Mouse (Mus musculus): ENCODE measurements around the gene U2af2. TPM values are rescaled to one million over a fixed set of nuclear protein-coding genes. Genes with fewer than 3 reads are reported as not detected.
A peak's percentile ranks its signal among the peaks of the same experiment; 100 is the strongest.

The U2af2 gene
- total RNA-seq, 4 experiments from 2014 or later: 38.2 to 52.9 (median 47.0) TPM

DNA sequence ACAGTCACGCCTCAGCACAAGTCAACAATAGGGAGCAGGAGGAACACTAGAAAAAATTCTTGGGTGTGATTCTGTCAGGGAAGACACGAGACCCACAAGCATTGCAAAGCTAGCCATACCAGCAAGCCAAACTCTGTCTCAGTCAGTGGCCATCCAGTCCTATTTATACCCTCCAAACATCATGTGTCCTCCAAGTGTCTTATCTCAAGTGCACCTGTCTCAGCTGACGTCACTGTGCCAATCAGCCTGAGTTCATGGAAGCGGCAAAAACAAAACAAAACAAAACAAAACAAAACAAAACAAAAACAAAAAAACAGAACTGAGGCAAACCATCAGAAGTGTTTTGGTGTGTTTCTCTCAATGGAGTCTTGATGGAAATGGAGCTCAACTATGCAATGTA is 46.3 kb downstream of the U2af2 start:
- no peak for DNase-seq (ENCODE audit: low spot score in 2 of 2)

DNA sequence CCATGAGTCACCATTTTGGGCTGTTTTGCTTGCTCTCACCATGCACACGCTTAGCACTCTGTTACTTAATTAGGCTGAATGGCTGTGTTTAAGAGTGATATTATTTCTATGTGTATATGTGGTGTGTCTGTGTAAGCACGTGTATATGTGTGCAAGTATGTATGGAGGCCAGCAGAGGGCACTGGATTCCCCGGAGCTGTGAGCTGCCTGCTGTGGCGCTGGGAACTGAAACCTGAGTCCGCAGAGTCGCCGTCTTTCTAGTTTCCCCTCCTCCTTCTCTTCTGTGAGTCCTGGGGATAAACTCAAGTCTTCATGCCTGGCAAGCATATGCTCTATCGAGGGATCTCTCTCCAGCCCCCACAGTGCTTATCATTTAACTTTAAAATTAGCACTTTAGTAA is 47.4 kb downstream of the U2af2 start:
- DNase-seq (ENCODE audit: low spot score in 2 of 2): no peak

DNA sequence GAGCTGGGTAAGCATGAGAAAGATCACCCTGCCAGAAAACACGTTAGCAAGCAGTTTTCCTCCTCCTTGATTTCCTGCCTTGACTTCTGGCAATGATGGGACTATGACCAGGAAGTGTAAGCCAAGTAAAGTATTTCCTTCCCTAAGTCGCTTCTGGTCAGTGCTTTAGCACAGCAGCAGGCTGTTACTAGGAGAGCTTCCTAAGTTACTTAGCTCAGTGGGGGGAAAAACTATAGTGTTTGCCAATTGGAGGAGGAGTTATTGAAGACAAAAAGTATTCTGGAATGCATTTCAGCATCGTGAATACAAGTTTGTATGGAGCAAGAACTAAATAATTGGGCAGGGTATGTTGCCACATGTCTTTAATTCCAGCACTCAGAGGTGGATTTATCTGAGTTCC is 50.8 kb downstream of the U2af2 start:
- DNase-seq (ENCODE audit: low spot score in 2 of 2): no peak

DNA sequence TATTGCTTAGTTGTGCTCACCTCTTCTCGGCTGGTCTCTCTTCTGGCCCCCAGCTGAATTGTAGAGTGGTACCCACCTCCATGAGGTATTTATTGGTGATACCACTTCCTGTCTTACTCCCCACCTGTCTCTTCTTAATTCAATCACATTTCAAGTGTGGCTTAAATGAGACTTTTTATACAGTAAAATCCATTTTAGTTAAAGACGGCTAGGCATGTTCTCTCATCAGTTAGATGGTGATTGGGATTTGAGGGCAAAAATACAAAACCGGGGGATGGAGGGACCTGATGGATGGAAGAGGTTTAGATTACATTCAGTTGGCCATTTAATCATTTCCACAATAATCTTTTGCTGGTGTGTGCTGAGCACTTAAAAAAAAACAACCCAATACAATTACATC is 54.9 kb downstream of the U2af2 start, which contains the start of gene Rfpl4:
Gene Rfpl4 (minus strand): TSS at position 101 of the 400 bp plus-strand sequence.
- DNase-seq (ENCODE audit: low spot score in 2 of 2): no peak

DNA sequence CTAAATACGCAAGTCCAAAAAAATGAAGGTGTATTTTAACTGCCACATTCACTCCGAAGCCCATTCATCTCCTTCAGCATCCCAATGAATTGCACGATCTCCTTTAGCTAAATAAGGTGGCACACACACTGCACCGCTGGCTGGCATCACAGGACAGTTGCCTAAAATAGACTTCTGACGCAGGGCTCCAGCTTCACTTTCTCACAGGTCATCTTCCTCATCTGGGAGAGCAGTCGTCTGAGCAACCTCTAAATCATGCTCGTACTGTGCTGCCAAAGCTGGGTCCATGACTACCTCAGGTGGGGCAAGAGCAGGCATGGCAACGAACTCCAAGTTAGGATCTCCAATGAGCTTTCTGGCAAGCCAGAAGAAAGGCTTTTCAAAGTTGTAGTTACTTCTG is 63.1 kb downstream of the U2af2 start:
- peak in 1 of 2 experiments; percentile 13 for DNase-seq (ENCODE audit: low spot score in 2 of 2)

DNA sequence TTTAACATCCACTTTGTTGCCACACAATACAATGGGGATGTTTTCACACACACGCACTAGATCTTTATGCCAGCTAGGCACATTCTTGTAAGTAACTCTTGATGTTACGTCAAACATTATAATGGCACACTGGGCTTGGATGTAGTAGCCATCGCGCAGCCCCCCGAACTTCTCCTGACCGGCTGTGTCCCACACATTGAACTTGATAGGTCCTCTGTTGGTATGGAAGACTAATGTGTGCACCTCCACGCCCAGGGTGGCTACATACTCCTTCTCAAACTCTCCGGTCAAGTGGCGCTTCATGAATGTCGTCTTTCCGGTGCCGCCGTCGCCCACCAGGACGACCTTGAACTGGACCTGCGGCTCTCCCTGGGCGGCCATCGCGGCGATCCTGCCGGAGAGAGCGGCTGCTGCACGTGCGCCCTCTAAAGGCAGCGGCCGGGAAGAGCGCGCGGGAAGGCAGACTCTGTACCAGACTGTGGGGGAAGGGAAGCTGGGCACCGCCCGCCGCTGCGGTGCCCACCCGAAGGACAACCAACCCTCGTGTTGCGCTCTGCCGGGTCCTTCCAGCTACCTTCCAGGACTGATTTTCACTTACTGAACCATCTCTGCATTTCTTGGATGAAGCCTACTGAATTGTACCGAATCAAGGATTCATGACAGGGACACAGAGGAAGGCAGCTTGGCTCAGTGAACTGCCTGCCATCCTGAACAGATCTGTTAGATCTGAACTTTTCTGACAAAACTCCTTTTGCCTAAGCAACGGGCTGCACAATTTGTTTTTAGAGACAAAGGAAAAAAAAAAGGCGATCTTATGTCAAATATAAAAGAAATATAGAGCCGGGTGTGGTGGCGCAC is 63.8 kb downstream of the U2af2 start, which contains the start of gene Rasl2-9:
Gene Rasl2-9 (minus strand): TSS at position 402 of the 858 bp plus-strand sequence.
- peak; percentile 41 to 55 for DNase-seq (ENCODE audit: low spot score in 2 of 2)

Small RNA genes lying within 50 kb of the gene (microRNA-seq; reads per million reads assigned to microRNA genes)
- gene Gm26217: not detected

Other genes with a start within 250 kb of the U2af2 start
- gene Ube2s, start 249.6 kb upstream of the U2af2 start, total RNA-seq (2022): 100 to 1,000 TPM in 1 of 4 experiments, 10 to 100 TPM in 3; 92.3 to 102 (median 95.8) TPM
- gene Shisa7, start 217.4 kb upstream of the U2af2 start, total RNA-seq (2022): not detected
- gene Isoc2b, start 191.9 kb upstream of the U2af2 start, total RNA-seq (2022): 1 to 10 TPM; 3.5 to 5.0 (median 3.8) TPM
- 10 to 100 TPM; 23.6 to 32.4 (median 28.2) TPM for gene Isoc2a, start 185.0 kb upstream of the U2af2 start, total RNA-seq (2022)
- under 1 TPM in 3 of 4 experiments, not detected in 1; 0.29 to 0.81 (median 0.48) TPM for gene Gm36210, start 155.6 kb upstream of the U2af2 start, total RNA-seq (2022)
- 10 to 100 TPM in 2 of 4 experiments, 1 to 10 TPM in 2; 8.3 to 10.7 (median 9.7) TPM for gene Zfp628, start 146.9 kb upstream of the U2af2 start, total RNA-seq (2022)
- gene Nat14, start 140.1 kb upstream of the U2af2 start, total RNA-seq (2022): 1 to 10 TPM; 4.2 to 5.2 (median 4.6) TPM
- 1 to 10 TPM; 1.9 to 4.6 (median 2.5) TPM for gene Ssc5d, start 136.4 kb upstream of the U2af2 start, total RNA-seq (2022)
- gene Sbk2, start 97.7 kb upstream of the U2af2 start, total RNA-seq (2022): 10 to 100 TPM; 55.4 to 88.7 (median 62.8) TPM
- gene Sbk3, start 91.0 kb upstream of the U2af2 start, total RNA-seq (2022): 1 to 10 TPM in 3 of 4 experiments, under 1 TPM in 1; 0.58 to 1.6 (median 1.1) TPM
- gene Zfp579, start 66.0 kb upstream of the U2af2 start, total RNA-seq (2022): 1 to 10 TPM; 7.1 to 9.8 (median 8.7) TPM
- gene Zfp524, start 47.7 kb upstream of the U2af2 start, total RNA-seq (2022): 10 to 100 TPM in 2 of 4 experiments, 1 to 10 TPM in 2; 8.3 to 11.7 (median 10.2) TPM
- 10 to 100 TPM; 22.4 to 25.7 (median 24.6) TPM for gene Fiz1, start 47.4 kb upstream of the U2af2 start, total RNA-seq (2022)
- gene Gm44973, start 46.6 kb upstream of the U2af2 start, total RNA-seq (2022): not detected
- gene Zfp865, start 41.8 kb upstream of the U2af2 start, total RNA-seq (2022): 10 to 100 TPM; 12.4 to 16.3 (median 13.7) TPM
- gene Ccdc106, start 41.6 kb upstream of the U2af2 start, total RNA-seq (2022): not detected
- gene 4632433K11Rik, start 28.0 kb upstream of the U2af2 start, total RNA-seq (2022): not detected
- 1 to 10 TPM; 2.3 to 3.0 (median 2.7) TPM for gene Zfp784, start 23.7 kb upstream of the U2af2 start, total RNA-seq (2022)
- gene Zfp580, start 10.6 kb upstream of the U2af2 start, total RNA-seq (2022): 1 to 10 TPM; 1.5 to 3.7 (median 3.1) TPM
- 100 to 1,000 TPM; 164 to 200 (median 181) TPM for gene Epn1, start 18.1 kb downstream of the U2af2 start, total RNA-seq (2022)
- gene Rfpl4, start 54.8 kb downstream of the U2af2 start, total RNA-seq (2022): not detected
- 1 to 10 TPM; 2.1 to 2.9 (median 2.5) TPM for gene Rasl2-9, start 63.8 kb downstream of the U2af2 start, total RNA-seq (2022)
- gene Vmn1r55, start 87.5 kb downstream of the U2af2 start, total RNA-seq (2022): not detected
- not detected for gene Vmn1r56, start 134.6 kb downstream of the U2af2 start, total RNA-seq (2022)
- not detected for gene Vmn1r57, start 156.3 kb downstream of the U2af2 start, total RNA-seq (2022)